Mouse (Mus musculus): ENCODE measurements around the gene Ankrd39.
A peak's percentile ranks its signal among the peaks of the same experiment; 100 is the strongest.

Gene Ankrd39

DNA sequence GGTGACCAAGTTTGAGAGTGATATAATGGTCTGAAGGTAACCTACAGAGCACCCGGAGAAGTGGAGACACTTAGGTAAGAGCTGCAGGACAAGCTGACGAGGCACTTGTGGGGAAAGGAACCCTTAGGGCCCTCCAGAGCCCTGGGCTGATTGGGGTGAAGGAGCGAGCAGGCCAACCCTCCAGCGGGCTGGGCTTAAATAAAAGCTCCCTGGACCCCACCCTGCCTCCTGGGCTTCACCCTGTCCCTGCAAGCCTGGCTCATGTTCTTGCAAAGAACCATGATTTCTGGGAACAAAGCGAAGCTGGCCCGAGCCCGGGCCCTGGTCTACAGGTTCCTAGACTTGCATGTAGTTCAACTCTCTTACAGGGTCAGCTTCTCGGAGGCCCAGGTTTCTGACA lies 26.3 kb upstream of the Ankrd39 start:
- ATAC-seq (ENCODE audit: insufficient number of reproducible peaks, low FRiP score, low TSS enrichment): no peak

DNA sequence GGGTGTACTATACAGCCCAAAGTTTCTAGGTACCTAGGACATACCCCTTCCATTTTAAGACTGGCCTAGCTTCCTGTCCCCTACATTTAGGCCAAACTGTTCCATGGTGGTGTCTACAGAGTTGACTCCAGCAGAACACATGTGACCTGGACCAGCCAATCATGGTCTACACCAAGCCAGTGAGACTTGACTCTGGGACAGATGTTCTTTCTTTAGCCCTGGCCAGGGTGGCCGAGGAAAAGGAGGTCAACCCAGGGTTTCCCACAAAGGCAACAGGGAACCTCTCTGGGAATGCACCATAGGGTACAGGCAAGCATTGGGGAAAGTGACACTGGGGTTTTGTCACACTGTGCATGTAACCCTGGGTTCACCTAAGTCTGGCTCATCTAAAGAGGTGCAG lies 25.5 kb upstream of the Ankrd39 start:
- no peak for ATAC-seq (ENCODE audit: insufficient number of reproducible peaks, low FRiP score, low TSS enrichment)

DNA sequence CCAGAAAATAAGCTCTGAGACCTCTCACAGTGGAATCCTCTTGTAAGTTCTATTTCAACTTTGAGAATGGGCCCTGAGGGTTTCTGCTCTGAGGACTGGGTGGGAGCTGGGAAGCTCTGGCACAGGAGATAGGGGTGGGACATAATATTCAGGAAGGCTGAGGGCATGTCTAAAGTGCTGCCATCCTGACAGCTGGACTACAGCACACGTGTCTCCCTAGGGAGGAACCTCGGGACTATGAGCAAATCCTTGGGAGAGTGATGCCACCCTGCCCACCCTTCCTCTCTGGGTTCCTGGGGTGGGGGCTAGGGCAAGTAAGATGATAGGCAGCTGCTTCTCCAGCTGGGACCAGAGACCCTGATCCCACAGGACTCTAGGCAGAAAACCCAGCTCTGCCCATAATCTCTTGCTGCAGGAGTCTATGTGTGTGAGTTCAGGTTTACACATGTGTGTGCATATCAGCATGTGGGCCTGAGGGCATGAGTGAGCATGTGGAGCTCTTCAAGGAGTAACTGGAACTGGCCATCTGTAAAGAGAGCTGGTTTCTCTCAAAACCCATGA lies 25.0 kb upstream of the Ankrd39 start:
- ATAC-seq (ENCODE audit: insufficient number of reproducible peaks, low FRiP score, low TSS enrichment): no peak

DNA sequence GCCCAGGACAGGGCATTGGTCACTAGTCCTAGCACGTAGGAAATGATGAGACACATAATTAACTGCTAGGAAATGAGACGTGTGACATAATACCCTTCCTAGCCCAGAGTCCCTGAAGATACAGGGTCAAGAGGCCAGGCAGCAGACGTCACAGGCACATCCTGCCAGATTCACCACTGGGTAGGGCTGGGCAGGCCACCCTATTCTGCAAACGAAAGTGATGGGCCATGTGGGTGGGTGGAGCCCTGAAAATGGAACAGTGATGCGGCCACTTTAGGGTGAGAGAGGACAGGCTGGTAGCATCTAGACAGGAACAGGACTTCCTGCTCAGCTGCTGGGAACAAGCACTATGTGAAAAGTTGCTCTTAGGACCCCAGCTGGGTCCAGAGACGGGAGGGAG lies 24.4 kb upstream of the Ankrd39 start:
- ATAC-seq (ENCODE audit: insufficient number of reproducible peaks, low FRiP score, low TSS enrichment): no peak

- ATAC-seq (ENCODE audit: insufficient number of reproducible peaks, low FRiP score, low TSS enrichment): no peak
Measured at GRCm38 (mm10) chr1:36570320-36570719, 23.1 kb upstream of the Ankrd39 start.

GRCm38 (mm10) chr1:36569694-36570276 lies 22.5 kb upstream of the Ankrd39 start:
- no peak for ATAC-seq (ENCODE audit: insufficient number of reproducible peaks, low FRiP score, low TSS enrichment)

- ATAC-seq (ENCODE audit: insufficient number of reproducible peaks, low FRiP score, low TSS enrichment): no peak
Measured at GRCm38 (mm10) chr1:36568776-36569175, 21.5 kb upstream of the Ankrd39 start.

DNA sequence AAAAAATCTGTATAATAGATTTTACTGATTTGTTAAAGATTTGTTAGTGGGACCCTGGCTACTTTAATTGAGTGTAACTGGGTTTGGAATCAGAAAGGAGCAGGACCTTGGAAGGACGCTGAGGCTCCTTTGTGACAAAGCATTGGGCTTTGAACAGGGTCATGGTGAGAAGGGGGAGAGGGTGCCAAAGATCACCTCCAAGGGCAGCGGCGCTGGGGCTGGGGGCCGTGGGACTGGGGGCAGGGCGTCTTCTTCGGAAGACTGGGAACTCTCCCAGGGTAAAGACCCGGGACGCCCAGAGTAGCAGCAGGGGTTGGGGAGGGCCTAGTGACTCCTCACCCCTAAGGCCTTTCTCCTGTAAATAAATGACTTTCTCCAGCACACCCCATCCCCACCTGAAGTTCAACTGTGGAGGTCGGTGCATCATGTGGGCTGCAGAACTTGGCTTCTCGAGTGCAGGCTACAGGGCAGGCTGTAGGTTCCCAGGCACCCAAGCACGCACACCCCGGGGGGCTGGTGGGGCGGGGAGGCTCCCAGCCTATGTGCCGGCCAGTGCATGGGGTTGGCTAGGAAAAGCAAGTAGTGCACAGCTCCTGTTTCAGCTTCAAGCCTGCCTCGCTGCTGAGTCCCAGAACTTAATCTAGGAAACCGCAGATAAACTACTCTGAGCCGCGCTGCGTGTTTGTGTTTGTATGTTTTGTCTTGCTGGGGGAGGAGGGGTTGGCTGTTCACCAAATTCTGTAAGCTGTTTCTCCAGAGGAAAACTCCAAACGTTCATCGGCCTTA lies 20.8 kb upstream of the Ankrd39 start:
- no peak for ATAC-seq (ENCODE audit: insufficient number of reproducible peaks, low FRiP score, low TSS enrichment)

- no peak for ATAC-seq (ENCODE audit: insufficient number of reproducible peaks, low FRiP score, low TSS enrichment)
Measured at GRCm38 (mm10) chr1:36566425-36566824, 19.2 kb upstream of the Ankrd39 start.

DNA sequence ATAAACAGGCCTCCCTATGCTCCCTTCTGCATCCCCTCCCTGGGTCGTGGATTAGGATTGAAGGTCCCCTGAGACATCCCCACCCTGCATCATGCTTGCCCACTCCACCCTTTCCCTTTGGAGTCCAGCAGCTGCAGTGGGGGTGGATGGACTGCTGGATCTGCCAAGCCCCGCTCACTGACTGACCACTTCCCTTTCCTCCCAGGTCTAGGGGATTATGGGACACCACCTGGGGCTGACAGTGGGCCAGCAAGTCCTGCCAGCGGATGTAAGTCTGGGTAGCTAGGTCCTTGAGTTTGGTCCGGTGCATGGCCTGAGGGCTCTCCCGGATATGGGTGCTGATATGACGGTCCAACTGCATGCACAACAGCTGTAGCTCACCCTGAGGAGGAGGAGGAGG lies 16.9 kb upstream of the Ankrd39 start:
- no peak for ATAC-seq (ENCODE audit: insufficient number of reproducible peaks, low FRiP score, low TSS enrichment)

DNA sequence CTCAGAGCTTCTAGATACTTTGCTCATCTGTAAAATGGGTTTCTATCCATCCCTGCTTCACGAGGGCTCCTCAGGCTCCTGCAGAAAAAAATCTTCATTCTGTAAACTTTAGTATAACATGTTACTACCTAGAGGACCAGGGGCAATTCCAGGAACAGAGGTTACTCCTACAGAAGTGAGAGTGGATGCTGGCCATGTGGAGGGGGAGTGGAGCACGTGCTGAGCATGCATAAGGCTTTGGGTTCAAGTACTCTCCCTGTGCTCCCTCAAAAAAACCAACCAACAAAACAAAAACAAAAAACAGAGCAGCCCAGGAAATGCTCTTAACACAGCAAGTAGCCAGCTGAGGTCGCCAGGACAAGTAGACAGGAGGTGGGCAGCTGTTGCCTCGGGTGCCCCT lies 16.4 kb upstream of the Ankrd39 start:
- no peak for ATAC-seq (ENCODE audit: insufficient number of reproducible peaks, low FRiP score, low TSS enrichment)

- no peak for ATAC-seq (ENCODE audit: insufficient number of reproducible peaks, low FRiP score, low TSS enrichment)
Measured at GRCm38 (mm10) chr1:36563197-36563596, 16.0 kb upstream of the Ankrd39 start.

DNA sequence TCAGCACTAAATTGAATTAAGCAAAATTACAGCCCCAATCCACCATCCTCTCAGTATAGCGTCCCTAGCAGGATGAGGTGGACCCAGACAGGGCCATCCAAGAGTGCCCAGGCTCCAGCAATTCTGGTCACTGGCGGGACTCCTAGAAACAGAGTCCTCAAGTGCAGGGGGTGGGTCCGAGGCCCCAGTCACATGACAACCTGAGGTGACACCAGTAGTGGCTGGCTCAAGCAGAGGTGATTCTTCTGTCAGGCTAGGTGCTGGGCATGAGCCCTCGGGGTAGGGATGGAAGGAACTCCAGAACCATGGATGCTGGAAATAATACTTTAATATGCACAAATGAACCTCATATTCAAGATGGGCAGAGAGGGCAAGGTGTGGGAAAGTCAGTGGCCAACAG lies 15.1 kb upstream of the Ankrd39 start:
- ATAC-seq (ENCODE audit: insufficient number of reproducible peaks, low FRiP score, low TSS enrichment): no peak

GRCm38 (mm10) chr1:36560903-36561302 lies 13.7 kb upstream of the Ankrd39 start:
- ATAC-seq (ENCODE audit: insufficient number of reproducible peaks, low FRiP score, low TSS enrichment): no peak

DNA sequence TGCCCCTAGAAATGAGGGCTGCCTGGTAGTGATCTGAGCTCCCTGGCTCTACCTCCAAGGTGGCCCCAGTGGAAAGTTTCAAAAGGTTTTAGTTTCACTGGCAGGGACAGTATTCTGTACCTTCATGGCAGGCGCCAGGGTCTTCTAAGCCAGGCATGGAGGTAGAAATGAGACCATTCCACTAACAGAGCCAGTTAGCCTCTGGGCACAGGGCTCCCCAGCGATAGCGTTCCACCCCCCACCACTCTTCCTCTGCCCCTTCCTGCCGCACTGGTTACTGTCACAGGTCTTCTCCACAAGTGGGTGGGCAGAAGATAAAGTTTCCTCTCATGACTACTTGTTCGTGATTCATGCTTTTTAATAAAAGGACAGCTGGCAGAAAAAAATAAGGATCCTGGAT lies 12.6 kb upstream of the Ankrd39 start:
- ATAC-seq (ENCODE audit: insufficient number of reproducible peaks, low FRiP score, low TSS enrichment): no peak

- ATAC-seq (ENCODE audit: insufficient number of reproducible peaks, low FRiP score, low TSS enrichment): no peak
Measured at GRCm38 (mm10) chr1:36559256-36559655, 12.0 kb upstream of the Ankrd39 start.

GRCm38 (mm10) chr1:36558031-36558993 lies 11.1 kb upstream of the Ankrd39 start, which contains the start of gene Sema4c:
TSS of gene Sema4c (minus strand) at chr1:36558349.
- ATAC-seq (ENCODE audit: insufficient number of reproducible peaks, low FRiP score, low TSS enrichment): no peak

DNA sequence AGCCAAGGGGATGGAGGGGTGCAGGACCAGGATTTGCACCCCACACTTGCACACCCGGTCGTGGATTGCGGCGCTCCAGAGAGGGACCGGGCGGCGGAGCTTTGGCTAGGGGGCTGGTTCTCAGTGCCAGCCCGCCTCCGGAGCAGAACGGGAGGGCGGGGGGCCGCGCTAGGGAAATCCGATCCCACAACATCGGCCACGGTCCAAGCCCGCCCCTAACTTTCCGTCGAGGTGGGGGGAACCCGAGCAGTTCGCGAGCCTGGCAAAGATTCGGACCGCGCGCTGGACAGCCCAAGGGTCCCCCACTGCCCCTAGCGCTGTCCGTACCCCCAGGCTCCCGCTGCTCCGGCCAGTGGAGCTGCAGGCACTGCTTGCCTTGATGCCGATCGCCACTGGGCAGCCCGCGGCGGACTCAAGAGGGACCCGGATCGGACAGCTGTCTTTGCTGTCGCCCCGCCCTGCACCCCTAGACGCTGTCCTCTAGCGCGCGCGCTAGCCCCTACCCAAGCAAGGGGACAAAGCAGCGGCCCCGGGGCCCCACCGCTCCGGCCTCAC lies 10.3 kb upstream of the Ankrd39 start:
- peak; percentile 34 for ATAC-seq (ENCODE audit: insufficient number of reproducible peaks, low FRiP score, low TSS enrichment)

GRCm38 (mm10) chr1:36556553-36557456 lies 9.6 kb upstream of the Ankrd39 start:
- peak; percentile 46 for ATAC-seq (ENCODE audit: insufficient number of reproducible peaks, low FRiP score, low TSS enrichment)

Measured in cerebellum, adult (tissue).